Mouse (Mus musculus) small intestine, adult 2 months (tissue): ENCODE data around the gene Gmpr2.

Experiments used
- CTCF ChIP-seq: fragments of 200-500 bp; IDR thresholded peaks from 2 replicates; pipeline ENCODE4 v1.5.1; 2012; ENCODE audit warnings: low read depth, mild to moderate bottlenecking, control low read depth, inconsistent platforms, low read length, moderate library complexity, mixed read lengths; ENCODE audit not compliant: insufficient replicate concordance, insufficient read length; ENCODE audit errors: extremely low read depth
- POLR2A ChIP-seq: fragments of 200-500 bp; IDR thresholded peaks from 2 replicates; pipeline ENCODE4 v1.6.1; 2012; ENCODE audit warnings: low read depth, mild to moderate bottlenecking, control low read depth, inconsistent platforms, low read length, moderate library complexity

GRCm38 (mm10) chr14:55671486-55671832 lies 282 bp upstream of the Gmpr2 start:
- TF ChIP-seq POLR2A (no peak), CTCF (no peak)
